Mouse (Mus musculus) lung, postnatal 4 days (tissue): Measurements from ENCODE around the gene Kirrel3.

Experiments used
- DNase-seq, 2 experiments: peaks; one replicate each; pipeline ENCODE4 v3.0.0; 2021

Gene Kirrel3

GRCm38 (mm10) chr9:34905164-34905563 lies 419.5 kb downstream of the Kirrel3 start:
- DNase-seq: no peak

DNA sequence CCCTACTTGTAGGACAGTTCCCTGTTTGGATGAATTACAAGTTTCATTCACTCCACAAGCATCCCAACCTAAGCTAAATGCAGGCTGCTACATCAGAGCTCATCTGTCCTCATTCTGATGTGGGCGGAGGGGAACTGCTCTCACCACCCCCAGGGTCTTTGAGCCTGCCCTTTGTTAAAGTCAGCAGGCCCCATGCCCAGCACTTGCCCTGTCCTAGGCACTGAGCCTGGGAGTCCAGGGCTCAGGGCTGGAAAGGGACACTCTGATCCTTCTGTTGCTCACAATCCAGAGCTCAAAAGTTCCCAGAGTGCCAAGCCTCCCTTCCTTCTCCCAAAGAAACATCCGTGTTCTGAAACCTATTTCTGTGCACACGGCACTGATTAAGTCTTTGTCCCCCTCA lies 422.3 kb downstream of the Kirrel3 start:
- no peak for DNase-seq

- no peak for DNase-seq
These were observed 426.1 kb downstream of the Kirrel3 start for GRCm38 (mm10) chr9:34911838-34912237.

DNA sequence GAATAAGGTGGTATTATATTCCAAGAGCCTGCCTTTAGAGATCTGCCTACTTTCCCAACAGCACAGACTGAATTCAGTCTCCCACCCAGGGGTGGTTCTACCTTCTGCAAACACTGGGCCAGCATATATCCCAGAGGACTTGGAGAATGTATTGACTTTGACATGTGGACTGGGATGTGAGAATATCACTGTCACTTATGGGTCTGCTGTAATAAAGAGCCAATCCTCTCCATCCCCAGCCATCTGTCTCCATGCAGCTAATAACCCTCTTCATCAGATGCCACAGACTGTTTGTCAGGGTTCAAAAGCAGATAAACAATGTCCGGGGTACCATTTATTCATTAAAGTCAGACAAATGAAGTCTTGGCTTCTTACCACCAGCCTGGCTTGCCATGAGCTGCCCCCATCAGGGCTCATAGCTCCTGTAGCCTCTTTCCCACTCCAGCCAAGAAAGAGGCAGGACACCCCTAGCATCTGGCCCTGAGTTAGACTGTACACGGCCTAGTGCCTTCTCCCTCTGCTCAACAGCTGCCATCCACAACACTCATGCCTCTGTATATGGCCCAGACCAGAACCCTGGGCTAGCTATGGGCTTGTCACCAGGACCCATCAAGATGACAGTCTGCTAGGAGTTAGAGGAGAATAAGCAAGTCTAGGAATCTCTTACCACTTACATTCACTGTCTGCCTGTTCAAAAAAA lies 426.7 kb downstream of the Kirrel3 start:
- DNase-seq: no peak

DNA sequence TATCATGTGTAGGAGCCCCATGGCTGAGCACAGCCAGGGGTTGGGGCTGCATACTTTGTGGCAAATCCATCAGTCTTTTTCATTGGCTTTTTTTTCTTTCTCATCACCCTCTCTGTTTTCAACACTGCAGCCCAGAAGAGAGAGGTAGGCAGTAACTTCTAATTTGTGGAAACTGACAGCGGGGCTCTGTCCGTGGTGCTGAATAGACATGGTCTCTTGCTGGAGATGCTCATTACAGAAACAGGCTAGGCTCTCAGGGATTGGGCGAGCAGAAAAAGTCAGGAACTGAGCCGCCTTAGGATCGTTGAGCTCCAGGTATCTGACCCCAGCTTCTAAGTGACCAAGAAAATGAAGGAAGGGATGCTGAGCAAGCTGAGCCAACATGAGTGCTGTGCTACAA lies 427.3 kb downstream of the Kirrel3 start:
- DNase-seq: peak; percentile 39 to 52

DNA sequence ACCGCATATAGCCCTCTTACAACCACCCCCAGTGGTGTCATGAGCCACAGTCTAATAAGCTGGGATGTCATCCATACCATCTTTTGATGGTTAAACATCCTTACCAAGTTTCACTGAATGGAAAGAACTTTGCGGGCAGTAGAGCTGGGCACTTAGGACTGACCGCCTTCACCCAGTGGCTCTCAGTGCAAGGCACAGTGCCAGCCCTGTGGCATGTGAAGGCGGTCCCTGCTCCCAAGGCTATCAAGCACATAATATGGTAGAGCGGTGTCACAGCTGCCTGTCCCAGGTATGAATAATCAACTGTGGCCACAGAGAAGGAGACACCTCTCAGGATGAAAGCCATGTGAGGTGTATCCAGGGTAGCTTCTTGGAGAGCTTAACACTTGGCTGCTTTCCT lies 433.3 kb downstream of the Kirrel3 start:
- no peak for DNase-seq

GRCm38 (mm10) chr9:34920116-34920515 lies 434.4 kb downstream of the Kirrel3 start:
- no peak for DNase-seq

- no peak for DNase-seq
These were observed 436.2 kb downstream of the Kirrel3 start for GRCm38 (mm10) chr9:34921941-34922340.

- DNase-seq: no peak
These were observed 437.0 kb downstream of the Kirrel3 start for GRCm38 (mm10) chr9:34922716-34923115.

DNA sequence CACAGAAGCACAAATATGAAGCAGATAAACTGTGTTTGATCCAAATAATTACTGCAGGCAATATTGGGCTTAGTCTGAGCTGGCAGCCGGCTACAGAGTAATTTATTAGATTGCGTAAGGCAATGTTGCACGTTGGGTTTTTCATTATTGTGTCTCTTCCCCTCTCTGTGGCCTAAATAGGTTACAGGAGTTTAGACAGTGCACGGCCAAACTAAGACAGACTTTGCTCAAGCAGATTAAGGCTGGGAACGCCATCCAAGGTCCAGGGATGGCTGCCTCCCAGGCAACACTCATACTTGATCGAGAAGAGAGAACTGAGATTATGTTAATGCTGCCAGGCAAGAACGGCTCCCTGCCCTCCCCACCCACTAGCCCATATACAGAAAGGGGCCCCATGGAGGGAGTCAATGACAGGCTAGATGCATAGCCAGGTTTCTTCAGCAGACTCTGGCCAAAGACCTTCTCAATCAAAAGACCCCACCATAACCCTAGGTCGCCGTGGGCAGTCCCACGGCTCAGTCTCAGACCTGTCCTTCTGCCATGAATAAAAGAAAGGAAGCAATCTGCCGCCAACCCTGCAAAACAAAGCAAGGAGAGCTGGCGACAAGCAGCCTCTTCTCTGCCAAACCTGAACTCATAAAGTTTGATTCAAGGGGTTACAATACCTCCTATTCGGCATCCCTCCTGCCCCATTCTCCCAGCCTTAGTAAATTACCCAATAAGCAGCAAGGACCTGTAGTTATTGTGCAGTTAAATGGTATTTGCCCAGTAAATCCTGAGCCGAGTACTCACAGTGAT lies 437.6 kb downstream of the Kirrel3 start:
- DNase-seq: no peak

- DNase-seq: no peak
These were observed 439.9 kb downstream of the Kirrel3 start for GRCm38 (mm10) chr9:34925616-34926015.

DNA sequence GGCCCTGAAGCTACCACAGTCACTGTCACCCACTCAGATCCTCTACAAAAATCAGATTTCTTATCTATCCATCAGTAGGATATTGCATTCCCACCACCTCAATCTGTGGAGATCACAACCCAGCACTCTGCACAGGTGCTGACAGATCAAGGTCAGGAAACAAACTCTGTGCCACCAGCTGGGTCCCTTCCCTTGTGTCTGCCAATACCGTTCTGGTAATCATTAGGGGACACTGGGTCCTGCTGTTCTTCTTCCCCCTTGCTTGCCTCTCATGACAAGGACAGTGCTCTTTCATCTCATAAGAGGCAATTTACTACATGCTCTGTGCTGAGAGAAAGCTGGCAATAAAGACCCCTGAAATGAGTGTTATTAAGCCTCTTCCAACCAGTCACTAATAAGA lies 444.7 kb downstream of the Kirrel3 start:
- no peak for DNase-seq

GRCm38 (mm10) chr9:34938140-34938539 lies 452.4 kb downstream of the Kirrel3 start:
- no peak for DNase-seq

- DNase-seq: no peak
These were observed 453.9 kb downstream of the Kirrel3 start for GRCm38 (mm10) chr9:34939621-34940020.

DNA sequence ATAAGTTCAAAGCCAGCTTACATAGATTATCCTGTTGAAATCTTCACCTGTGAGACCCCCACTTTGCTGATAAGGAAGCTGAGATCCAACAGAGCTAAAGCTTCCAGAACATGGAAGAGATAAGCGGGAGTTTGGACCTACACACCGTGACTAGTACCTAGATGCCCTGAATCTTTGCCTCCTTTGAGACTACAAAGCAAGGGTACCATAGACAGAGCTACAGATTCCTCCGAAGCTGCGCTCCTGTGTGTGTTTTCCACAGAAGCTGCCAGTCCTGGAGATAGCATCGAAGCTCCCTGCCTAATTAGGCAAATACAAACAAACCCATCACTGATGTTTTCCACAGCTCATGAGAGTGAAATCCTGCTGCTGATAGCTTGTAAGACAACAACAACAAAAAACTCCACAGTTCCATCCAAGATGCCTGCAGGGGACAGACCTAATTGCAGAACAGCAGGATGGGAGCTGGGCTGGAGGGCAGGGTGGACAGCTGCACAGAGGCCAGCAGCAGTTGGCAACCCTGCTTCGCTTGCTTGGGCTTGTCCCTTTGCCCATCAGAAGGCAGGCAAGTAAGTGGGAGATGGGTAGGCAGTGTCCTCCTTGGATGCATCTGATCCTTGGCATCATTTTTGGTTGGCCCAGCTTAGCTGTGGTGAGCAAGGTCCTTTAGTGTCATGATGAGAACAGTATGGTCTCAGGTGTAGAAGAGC lies 456.6 kb downstream of the Kirrel3 start:
- no peak for DNase-seq

DNA sequence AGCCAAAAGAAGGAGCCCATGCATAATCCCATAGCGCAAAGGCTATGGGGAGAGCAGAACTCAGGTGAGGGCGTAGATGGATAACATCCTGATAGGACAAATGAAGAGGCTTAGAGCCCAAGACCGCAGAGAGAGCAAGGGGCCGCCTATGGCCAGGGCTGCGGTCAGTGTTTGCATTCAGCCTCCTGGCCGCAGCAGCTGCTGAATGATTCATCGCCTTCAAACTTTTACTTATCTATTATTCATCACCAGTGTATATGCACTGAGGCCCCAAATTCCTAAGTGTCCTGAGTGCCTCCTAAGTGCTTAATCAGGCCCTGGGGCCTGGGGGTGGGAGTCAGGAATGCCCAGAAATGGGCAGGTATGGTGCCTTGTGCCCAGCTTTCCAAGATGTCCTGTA lies 457.3 kb downstream of the Kirrel3 start:
- no peak for DNase-seq

- DNase-seq: no peak
These were observed 459.6 kb downstream of the Kirrel3 start for GRCm38 (mm10) chr9:34945301-34945700.

DNA sequence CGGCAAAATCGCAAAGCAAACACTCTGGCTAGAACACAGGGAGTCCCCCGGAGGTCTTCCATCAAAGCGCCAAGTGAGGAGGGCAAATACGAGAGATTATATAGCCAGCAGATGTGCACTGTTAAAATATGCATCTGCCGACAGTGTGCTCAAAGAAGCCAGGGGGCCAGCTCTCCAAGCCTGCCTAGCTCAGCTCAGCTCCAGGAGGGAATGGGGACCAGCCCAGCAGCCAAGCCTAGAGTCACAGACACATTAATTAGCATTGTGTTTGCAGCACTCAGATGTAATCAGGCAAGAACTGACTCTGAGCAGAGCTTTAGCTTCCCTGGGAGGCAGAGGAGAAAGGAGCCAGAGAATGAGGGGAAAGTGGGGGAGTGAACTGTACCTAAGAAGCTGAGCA lies 461.6 kb downstream of the Kirrel3 start:
- DNase-seq: no peak

DNA sequence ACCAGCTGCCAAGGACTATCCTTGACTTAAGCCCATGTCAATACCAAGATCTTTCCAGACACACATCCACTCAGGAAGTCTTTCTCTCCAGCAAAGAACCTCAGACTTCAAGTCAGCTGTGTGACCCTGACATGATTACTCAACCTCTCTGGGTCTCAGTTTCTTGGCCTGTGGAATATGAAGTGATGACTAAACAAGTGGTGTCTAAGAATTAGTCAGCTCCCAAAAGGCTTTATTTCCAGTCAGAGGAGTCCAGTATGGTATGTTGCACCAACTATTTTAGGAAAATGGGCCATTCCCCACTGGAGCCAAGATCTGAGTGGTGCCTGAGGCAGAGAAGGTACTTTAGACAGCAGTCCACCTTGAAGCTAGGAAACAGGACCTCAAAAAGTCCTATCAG lies 462.0 kb downstream of the Kirrel3 start:
- DNase-seq: no peak

DNA sequence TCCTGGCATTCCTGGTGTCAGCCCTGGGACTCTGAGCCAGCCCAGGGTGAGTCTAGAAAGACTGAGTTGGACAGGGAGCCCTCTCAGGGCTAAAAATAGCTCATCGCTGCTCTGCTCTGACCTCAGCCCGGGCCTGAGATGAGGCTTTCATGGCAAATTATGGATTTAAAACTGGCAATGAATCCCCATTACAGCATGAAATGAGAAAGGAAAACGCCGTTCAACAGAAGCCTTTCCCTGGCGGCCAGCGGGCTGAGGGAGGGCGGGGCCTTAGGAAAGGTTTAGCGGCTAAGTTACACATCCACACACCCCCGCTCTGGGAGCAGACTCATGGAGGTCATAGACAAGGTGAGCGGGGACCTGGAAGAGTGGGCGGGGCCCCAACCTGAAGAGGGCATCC lies 467.7 kb downstream of the Kirrel3 start:
- no peak for DNase-seq

DNA sequence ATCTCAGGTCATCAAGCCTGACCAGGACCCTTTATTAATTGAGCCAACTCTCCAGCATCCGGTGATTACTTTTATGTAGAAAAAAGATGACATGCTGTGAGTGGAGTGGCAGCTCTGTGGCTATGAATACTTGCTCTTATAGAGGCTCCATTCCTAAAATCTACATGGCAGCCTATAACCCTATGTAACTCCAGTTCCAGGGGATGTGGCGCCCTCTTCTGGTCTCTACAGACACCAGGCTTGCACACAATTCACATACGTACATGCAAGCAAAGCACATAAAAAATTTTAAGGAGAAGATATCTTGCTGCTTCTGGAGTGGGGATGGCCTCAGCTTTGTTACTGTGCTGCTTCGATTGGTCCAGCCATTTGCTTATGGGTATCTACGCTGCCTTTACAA lies 468.5 kb downstream of the Kirrel3 start:
- no peak for DNase-seq

DNA sequence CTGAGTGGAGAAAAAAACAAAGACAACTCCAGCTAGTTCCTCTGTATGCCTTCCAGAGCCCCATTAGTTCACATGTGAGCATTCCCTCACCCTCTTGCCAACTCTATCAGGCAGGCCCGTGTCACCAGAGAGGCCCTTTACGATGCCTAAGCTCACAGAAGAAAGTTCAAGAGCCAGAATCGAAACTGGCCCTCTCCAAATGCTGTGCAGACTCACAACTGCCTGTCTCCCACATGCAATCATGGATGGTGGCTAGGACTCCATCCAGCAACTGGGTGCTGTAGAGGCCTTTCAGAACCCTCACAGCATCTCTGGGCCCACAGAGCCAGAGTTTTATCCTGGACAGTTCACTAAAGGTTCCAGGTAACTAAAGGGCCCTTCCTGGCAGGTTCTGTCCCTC lies 470.8 kb downstream of the Kirrel3 start:
- DNase-seq: no peak

DNA sequence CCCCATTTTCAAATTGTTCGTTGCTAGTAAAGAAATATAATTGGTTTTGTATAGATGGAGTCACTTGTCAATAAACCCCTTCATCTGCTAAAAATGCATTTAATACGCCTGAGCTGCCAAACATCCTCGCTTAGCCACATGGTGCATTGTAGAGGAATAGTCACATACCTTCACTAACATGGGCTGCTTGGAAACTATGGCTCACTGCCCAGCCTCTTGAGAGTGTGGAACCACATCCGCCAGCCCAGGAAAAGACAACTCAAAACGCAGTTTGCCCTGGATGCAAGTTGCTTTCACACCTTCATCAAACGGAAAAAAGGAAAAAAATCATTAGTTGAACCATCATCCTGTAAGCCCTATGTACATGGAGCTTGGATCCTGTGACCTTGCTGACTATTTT lies 472.0 kb downstream of the Kirrel3 start:
- no peak for DNase-seq
